Comparison of ENCODE assay signal across 16 mouse cellular contexts in genomic region chr7:110118448-110118847, GRCm38 (mm10). TPM values are rescaled to one million over a fixed set of nuclear protein-coding genes. Genes with fewer than 3 reads are reported as not detected.
DNase-seq lines count a peak whose midpoint lies in the region; ATAC-seq and TF ChIP-seq lines count a peak whose summit lies in the region.
"Had no signal": no experiment of that assay in that cellular context is flagged by ENCODE, and none has a peak within 500 bp of the region (broad histone marks: within the 10 kb centered on the region; RNA-seq: fewer than 3 reads in every experiment).

No protein-coding gene starts in this region.

- intact Hi-C loops in heart, postnatal 14 days (cut with DNase I), result loop anchor here (5.0 kb wide), 1 partner anchor 144 kb away; no protein-coding TSS in a partner anchor

- no peaks in the 10 kb centered on the region for H3K9me3 ChIP-seq in heart, embryonic 10.5 days
- H3K9me3 ChIP-seq in stomach, postnatal 0 days (ENCODE audit: control insufficient read depth, low read length), result no peaks in the 10 kb centered on the region
- H3K9me3 ChIP-seq in hindbrain, embryonic 10.5 days, result no peaks in the 10 kb centered on the region
- H3K9me3 ChIP-seq: liver, embryonic 12.5 days; lung, embryonic 15.5 days; midbrain, embryonic 10.5 days; neural tube, embryonic 12.5 days had no signal

- H3K4me2 ChIP-seq in stomach, postnatal 0 days (replicated peaks; ENCODE audit: low read depth), result no peak overlapping the region
- H3K4me2 ChIP-seq: liver, embryonic 12.5 days; lung, embryonic 15.5 days; neural tube, embryonic 12.5 days had no signal

- peak overlapping the region; percentile 63; the same call in 1 of the 2 replicates for H3K27ac ChIP-seq in heart, embryonic 10.5 days
- peak overlapping the region; percentile 66 for H3K27ac ChIP-seq in stomach, postnatal 0 days (replicated peaks)
- no peak overlapping the region for H3K27ac ChIP-seq in hindbrain, embryonic 10.5 days
- H3K27ac ChIP-seq: left cerebral cortex, adult 2 months; liver, embryonic 12.5 days; lung, embryonic 15.5 days; midbrain, embryonic 10.5 days; neural tube, embryonic 12.5 days had no signal

- no peaks in the 10 kb centered on the region for H3K36me3 ChIP-seq in heart, embryonic 10.5 days
- no peaks in the 10 kb centered on the region for H3K36me3 ChIP-seq in stomach, postnatal 0 days (ENCODE audit: control insufficient read depth, insufficient read depth, low read length)
- no peaks in the 10 kb centered on the region for H3K36me3 ChIP-seq in hindbrain, embryonic 10.5 days
- H3K36me3 ChIP-seq: liver, embryonic 12.5 days; lung, embryonic 15.5 days; midbrain, embryonic 10.5 days; neural tube, embryonic 12.5 days had no signal

- H3K4me1 ChIP-seq in heart, embryonic 10.5 days, result peaks cover 34% of the 10 kb centered on the region
- no peaks in the 10 kb centered on the region; the same call in 1 of the 2 replicates for H3K4me1 ChIP-seq in stomach, postnatal 0 days (replicated peaks; ENCODE audit: control insufficient read depth, insufficient read depth)
- H3K4me1 ChIP-seq in hindbrain, embryonic 10.5 days (replicated peaks), result peaks cover 12% of the 10 kb centered on the region
- H3K4me1 ChIP-seq: neural tube, embryonic 12.5 days had no signal

- TF ChIP-seq CTCF in stomach, postnatal 0 days (IDR thresholded peaks at IDR 0.05; ENCODE audit: low read depth), result no peak

- no peak for ATAC-seq in stomach, postnatal 0 days (ENCODE audit: low FRiP score, low TSS enrichment)
- ATAC-seq: liver, embryonic 12.5 days had no signal

- WGBS in heart, embryonic 10.5 days, result 59% methylated on average over 2 of the region's 2 CpGs
- 56% methylated on average over 2 of the region's 2 CpGs for WGBS in stomach, postnatal 0 days
- 90% methylated on average over 2 of the region's 2 CpGs for WGBS in hindbrain, embryonic 10.5 days

- DNase-seq in lung, postnatal 14 days, result peak; percentile 34
- no peak for DNase-seq in lung, postnatal 10 days
- no peak for DNase-seq in heart, embryonic 10.5 days (ENCODE audit: low spot score)
- DNase-seq in heart, postnatal 14 days, result peak; percentile 39 to 41
- DNase-seq in stomach, postnatal 0 days (ENCODE audit: low spot score), result no peak
- no peak for DNase-seq in adrenal gland, postnatal 36 days
- DNase-seq in hindbrain, embryonic 10.5 days (ENCODE audit: low spot score), result no peak
- DNase-seq: cerebellum, postnatal 25 days; kidney, adult 18-20 months; right cerebral cortex, postnatal 14 days; thymus, postnatal 36 days had no signal

- no peak overlapping the region for H3K4me3 ChIP-seq in heart, embryonic 10.5 days
- no peak overlapping the region for H3K4me3 ChIP-seq in stomach, postnatal 0 days (ENCODE audit: low read depth, low read length)
- no peak overlapping the region for H3K4me3 ChIP-seq in hindbrain, embryonic 10.5 days
- H3K4me3 ChIP-seq: left cerebral cortex, adult 2 months; liver, embryonic 12.5 days; lung, embryonic 15.5 days; midbrain, embryonic 10.5 days; neural tube, embryonic 12.5 days had no signal

- no peaks in the 10 kb centered on the region for H3K27me3 ChIP-seq in heart, embryonic 10.5 days (ENCODE audit: insufficient read depth, poor library complexity, severe bottlenecking)
- no peaks in the 10 kb centered on the region for H3K27me3 ChIP-seq in stomach, postnatal 0 days (ENCODE audit: control insufficient read depth, insufficient read depth, low read length)
- H3K27me3 ChIP-seq in hindbrain, embryonic 10.5 days (ENCODE audit: insufficient read depth, poor library complexity, severe bottlenecking), result no peaks in the 10 kb centered on the region
- H3K27me3 ChIP-seq: liver, embryonic 12.5 days; lung, embryonic 15.5 days; neural tube, embryonic 12.5 days had no signal

- no peak overlapping the region for H3K9ac ChIP-seq in stomach, postnatal 0 days (ENCODE audit: low read length)
- H3K9ac ChIP-seq: liver, embryonic 12.5 days; lung, embryonic 15.5 days; neural tube, embryonic 12.5 days had no signal

- TF ChIP-seq EP300 in stomach, postnatal 0 days (optimal IDR thresholded peaks at IDR 0.05), result no peak

RNA-seq across cellular contexts. Expression of gene Wee1, which starts 3.4 kb away (rescaled TPM):
- 25.1 and 29.0 TPM in 2 replicates for polyA plus RNA-seq in heart, embryonic 10.5 days (2016; fragmentation: Nextera tagmentation; extraction: Ambion mirVana)
- total RNA-seq in heart, postnatal 14 days (2021), result 10 to 100 TPM; 15.5 to 17.9 TPM
- polyA plus RNA-seq in stomach, postnatal 0 days (2015; fragmentation: Nextera tagmentation; extraction: Ambion mirVana), result 14.5 and 16.6 TPM in 2 replicates
- 10 to 100 TPM; 10.3 to 12.2 TPM for total RNA-seq in adrenal gland, postnatal 36 days (2021)
- 24.0 and 28.2 TPM in 2 replicates for polyA plus RNA-seq in hindbrain, embryonic 10.5 days (2016; fragmentation: Nextera tagmentation; extraction: Ambion mirVana)

RNA-seq across cellular contexts. Expression of gene Zfp143, which starts 57.4 kb away (rescaled TPM):
- 18.7 and 19.0 TPM in 2 replicates for polyA plus RNA-seq in heart, embryonic 10.5 days (2016; fragmentation: Nextera tagmentation; extraction: Ambion mirVana)
- 10 to 100 TPM in 1 of 2 experiments, 1 to 10 TPM in 1; 9.7 to 10.9 TPM for total RNA-seq in heart, postnatal 14 days (2021)
- polyA plus RNA-seq in stomach, postnatal 0 days (2015; fragmentation: Nextera tagmentation; extraction: Ambion mirVana), result 6.0 and 6.4 TPM in 2 replicates
- total RNA-seq in adrenal gland, postnatal 36 days (2021), result 10 to 100 TPM; 11.1 to 13.1 TPM
- 23.8 and 25.9 TPM in 2 replicates for polyA plus RNA-seq in hindbrain, embryonic 10.5 days (2016; fragmentation: Nextera tagmentation; extraction: Ambion mirVana)

Comparison
In these comparisons a context has a peak if more than half of its experiments do, and no peak if none do; other contexts are left out.
1. DNase-seq: peak in lung, postnatal 14 days (single experiment) and heart, postnatal 14 days (2 of 2); none in lung, postnatal 10 days (single experiment), heart, embryonic 10.5 days (single experiment), stomach, postnatal 0 days (single experiment), adrenal gland, postnatal 36 days (0 of 2) and hindbrain, embryonic 10.5 days (single experiment).